Mouse (Mus musculus) heart, postnatal 0 days (tissue): ENCODE results near the gene Rrp8.

Experiments used
- CTCF ChIP-seq: IDR thresholded peaks from 2 replicates; pipeline ENCODE4 v1.5.1; 2016; ENCODE audit warnings: antibody characterized with exemption, control low read depth, low read depth
- EP300 ChIP-seq: IDR thresholded peaks from 2 replicates; pipeline ENCODE4 v1.6.1; 2016; ENCODE audit warnings: antibody characterized with exemption, low read depth

GRCm38 (mm10) chr7:105764331-105764730, 27.1 kb upstream of the Rrp8 start:
- TF ChIP-seq EP300 (no peak), CTCF (no peak)
